In genomic region chr2:30792061-30792460, GRCm38 (mm10) we compare ENCODE assay signal across 18 mouse cellular contexts. TPM values are rescaled to one million over a fixed set of nuclear protein-coding genes. Genes with fewer than 3 reads are reported as not detected.
A peak's percentile ranks its signal among the peaks of the same experiment; 100 is the strongest.
DNase-seq lines count a peak whose midpoint lies in the region; ATAC-seq and TF ChIP-seq lines count a peak whose summit lies in the region.
"Had no signal": no experiment of that assay in that cellular context is flagged by ENCODE, and none has a peak within 500 bp of the region (broad histone marks: within the 10 kb centered on the region; RNA-seq: fewer than 3 reads in every experiment).

No protein-coding gene starts in this region.

- H3K27ac ChIP-seq in heart, embryonic 10.5 days, result 0 out of 2 replicates have a peak overlapping the region, but pooled peaks have one; percentile 19
- 0 out of 2 replicates have a peak overlapping the region, but pooled peaks have one; percentile 39 for H3K27ac ChIP-seq in kidney, embryonic 16.5 days (ENCODE audit: low read length)
- H3K27ac ChIP-seq in CH12.LX (ENCODE audit: insufficient read depth, low read depth), result no peak overlapping the region
- H3K27ac ChIP-seq in embryonic facial prominence, embryonic 10.5 days (replicated peaks), result peak overlapping the region; percentile 77
- H3K27ac ChIP-seq: forebrain, embryonic 12.5 days; heart, adult 2 months; hindbrain, embryonic 15.5 days had no signal

- dilution Hi-C loops in CH12.LX (cut with MboI; ENCODE audit: extremely low pct_ligation_motif_present, extremely low pct_unique_long_range_greater_than_20kb, low sequenced_read_pairs), result no loop called here

- no peak for DNase-seq in heart, embryonic 10.5 days (ENCODE audit: low spot score)
- DNase-seq in heart, adult 18-20 months, result no peak
- no peak for DNase-seq in kidney, adult 18-20 months
- DNase-seq in CH12.LX (ENCODE audit: extremely low read depth), result no peak
- DNase-seq in embryonic facial prominence, embryonic 10.5 days (ENCODE audit: low spot score), result no peak
- DNase-seq in spleen, adult 12 weeks (ENCODE audit: low spot score), result no peak
- DNase-seq: adrenal gland, adult 8-10 months; adrenal gland, postnatal 36 days; cerebellum, adult 2 months; gastrocnemius, postnatal 36 days; heart, adult 2 months; heart, postnatal 10 days; kidney, adult 11 months had no signal

- 82% methylated on average over 7 of the region's 7 CpGs for WGBS in heart, embryonic 10.5 days
- WGBS in kidney, embryonic 16.5 days, result 89% methylated on average over 7 of the region's 7 CpGs
- WGBS in embryonic facial prominence, embryonic 10.5 days, result 82% methylated on average over 7 of the region's 7 CpGs

- peaks cover 41% of the 10 kb centered on the region for H3K4me1 ChIP-seq in heart, embryonic 10.5 days
- peaks cover 41% of the 10 kb centered on the region for H3K4me1 ChIP-seq in kidney, embryonic 16.5 days (ENCODE audit: insufficient read depth, low read length)
- peaks cover 11 to 35% of the 10 kb centered on the region in 2 experiments for H3K4me1 ChIP-seq in CH12.LX (ENCODE audit: control insufficient read depth in 1 of 2, insufficient read depth in 2 of 2)
- peaks cover 55% of the 10 kb centered on the region for H3K4me1 ChIP-seq in embryonic facial prominence, embryonic 10.5 days

- H3K9me3 ChIP-seq in heart, embryonic 10.5 days, result no peaks in the 10 kb centered on the region
- H3K9me3 ChIP-seq in kidney, embryonic 16.5 days (ENCODE audit: low read length), result no peaks in the 10 kb centered on the region
- no peaks in the 10 kb centered on the region for H3K9me3 ChIP-seq in CH12.LX (replicated peaks; ENCODE audit: low read length)
- no peaks in the 10 kb centered on the region for H3K9me3 ChIP-seq in embryonic facial prominence, embryonic 10.5 days
- H3K9me3 ChIP-seq: forebrain, embryonic 12.5 days; G1E; hindbrain, embryonic 15.5 days had no signal

- no peaks in the 10 kb centered on the region for H3K79me2 ChIP-seq in CH12.LX (replicated peaks; ENCODE audit: control insufficient read depth, extremely low read depth, insufficient read depth, poor library complexity, severe bottlenecking)

- H3K36me3 ChIP-seq in heart, embryonic 10.5 days, result no peaks in the 10 kb centered on the region
- H3K36me3 ChIP-seq in kidney, embryonic 16.5 days (ENCODE audit: insufficient read depth, low read length), result no peaks in the 10 kb centered on the region
- H3K36me3 ChIP-seq in CH12.LX (replicated peaks in 1 of 2; ENCODE audit: control insufficient read depth in 1 of 2, insufficient read depth in 1 of 2, low read length in 1 of 2), result no peaks in the 10 kb centered on the region
- H3K36me3 ChIP-seq in embryonic facial prominence, embryonic 10.5 days (replicated peaks), result no peaks in the 10 kb centered on the region
- H3K36me3 ChIP-seq: forebrain, embryonic 12.5 days; G1E; hindbrain, embryonic 15.5 days had no signal

- TF ChIP-seq RAD21 in CH12.LX (IDR thresholded peaks at IDR 0.05; ENCODE audit: low read depth, low read length), result no peak

- no peak overlapping the region for H3K4me3 ChIP-seq in heart, embryonic 10.5 days
- H3K4me3 ChIP-seq in kidney, embryonic 16.5 days (ENCODE audit: low read length), result no peak overlapping the region
- H3K4me3 ChIP-seq in CH12.LX (replicated peaks in 1 of 3; ENCODE audit: low read depth in 2 of 3, low read length in 2 of 3, poor library complexity in 1 of 3), result no peak overlapping the region
- no peak overlapping the region for H3K4me3 ChIP-seq in embryonic facial prominence, embryonic 10.5 days
- H3K4me3 ChIP-seq: forebrain, embryonic 12.5 days; heart, adult 2 months; hindbrain, embryonic 15.5 days had no signal

- in situ Hi-C loops in CH12.LX (cut with MboI; ENCODE audit: low pct_ligation_motif_present, low pct_unique_long_range_greater_than_20kb, low sequenced_read_pairs), result loop anchor here (5.0 kb wide), 2 partner anchors 70 to 355 kb away; no protein-coding TSS in a partner anchor

- no peak overlapping the region for H3K4me2 ChIP-seq in kidney, embryonic 16.5 days (replicated peaks; ENCODE audit: low read depth, low read length)
- no peak overlapping the region for H3K4me2 ChIP-seq in CH12.LX (ENCODE audit: insufficient read depth, low read depth, poor library complexity, severe bottlenecking)
- H3K4me2 ChIP-seq: forebrain, embryonic 12.5 days; hindbrain, embryonic 15.5 days had no signal

- H3K9ac ChIP-seq in kidney, embryonic 16.5 days (replicated peaks; ENCODE audit: low read length), result no peak overlapping the region
- no peak overlapping the region for H3K9ac ChIP-seq in CH12.LX (ENCODE audit: insufficient read depth, low read depth)
- H3K9ac ChIP-seq: forebrain, embryonic 12.5 days; hindbrain, embryonic 15.5 days had no signal

- peaks cover 3% of the 10 kb centered on the region; the same call in 1 of the 2 replicates for H3K27me3 ChIP-seq in heart, embryonic 10.5 days (ENCODE audit: insufficient read depth, poor library complexity, severe bottlenecking)
- H3K27me3 ChIP-seq in kidney, embryonic 16.5 days (ENCODE audit: insufficient read depth, low read length), result no peaks in the 10 kb centered on the region
- H3K27me3 ChIP-seq in CH12.LX (replicated peaks), result peaks cover 11% of the 10 kb centered on the region
- 0 out of 2 replicates have a peak, but pooled peaks cover 7% of the 10 kb centered on the region for H3K27me3 ChIP-seq in embryonic facial prominence, embryonic 10.5 days (replicated peaks; ENCODE audit: low read depth, poor library complexity, severe bottlenecking)
- H3K27me3 ChIP-seq: forebrain, embryonic 12.5 days; hindbrain, embryonic 15.5 days had no signal

- ATAC-seq in kidney, embryonic 16.5 days (ENCODE audit: low FRiP score, low TSS enrichment), result no peak

- TF ChIP-seq EP300 in CH12.LX (IDR thresholded peaks at IDR 0.05; ENCODE audit: low read length), result 0 out of 2 replicates have a peak, but pooled peaks have one; percentile 15

- TF ChIP-seq CTCF in CH12.LX (conservative IDR thresholded peaks at IDR 0.05 in 1 of 2, IDR thresholded peaks at IDR 0.05 in 1 of 2; ENCODE audit: low read depth in 2 of 2, low read length in 2 of 2), result no peak

- no peak for TF ChIP-seq POLR2A in CH12.LX (IDR thresholded peaks at IDR 0.05; ENCODE audit: low read depth, low read length)

TF ChIP-seq in CH12.LX, 34 proteins besides CTCF, POLR2A, EP300 and RAD21:
- TF ChIP-seq TBP (conservative IDR thresholded peaks at IDR 0.05; ENCODE audit: low read depth, low read length) (no peak), SMC3 (IDR thresholded peaks at IDR 0.05; ENCODE audit: low read depth, low read length) (no peak), PAX5 (IDR thresholded peaks at IDR 0.05; ENCODE audit: low read length) (no peak), ZC3H11A (IDR thresholded peaks at IDR 0.05; ENCODE audit: low read depth, low read length) (no peak), ZKSCAN1 (IDR thresholded peaks at IDR 0.05; ENCODE audit: borderline replicate concordance, low read depth, low read length) (no peak), NRF1 (IDR thresholded peaks at IDR 0.05; ENCODE audit: low read depth, low read length) (no peak), TCF12 (IDR thresholded peaks at IDR 0.05; ENCODE audit: low read depth, low read length) (no peak), ZNF384 (IDR thresholded peaks at IDR 0.05; ENCODE audit: low read depth, low read length) (no peak), MAZ (IDR thresholded peaks at IDR 0.05; ENCODE audit: low read depth, low read length) (no peak), IRF4 (IDR thresholded peaks at IDR 0.05; ENCODE audit: low read depth, low read length) (no peak)

RNA-seq across cellular contexts. Expression of gene 1700001O22Rik, which starts 11.4 kb away (rescaled TPM):
- polyA plus RNA-seq in heart, embryonic 10.5 days (2016; fragmentation: Nextera tagmentation; extraction: Ambion mirVana), result 1.3 and 1.8 TPM in 2 replicates
- under 1 TPM; 0.49 to 0.74 TPM for total RNA-seq in heart, adult 18-20 months (2021)
- polyA plus RNA-seq in kidney, embryonic 16.5 days (2015; fragmentation: Nextera tagmentation; extraction: Ambion mirVana), result 5.1 and 5.2 TPM in 2 replicates
- total RNA-seq in CH12.LX (2012; rRNA removed) (not detected in 2 replicates), CH12.LX (2014; rRNA removed) (not detected in 2 replicates)
- not detected in 2 replicates for polyA plus RNA-seq in CH12.LX (2012; ENCODE audit: insufficient read length, low read depth)
- 2.4 and 3.1 TPM in 2 replicates for polyA plus RNA-seq in embryonic facial prominence, embryonic 10.5 days (2016; fragmentation: Nextera tagmentation; extraction: Ambion mirVana)
- polyA plus RNA-seq: G1E had no signal

RNA-seq across cellular contexts. Expression of gene Ntmt1, which starts 15.6 kb away (rescaled TPM):
- 102 and 116 TPM in 2 replicates for polyA plus RNA-seq in heart, embryonic 10.5 days (2016; fragmentation: Nextera tagmentation; extraction: Ambion mirVana)
- 10 to 100 TPM; 22.6 to 29.2 TPM for total RNA-seq in heart, adult 18-20 months (2021)
- polyA plus RNA-seq in kidney, embryonic 16.5 days (2015; fragmentation: Nextera tagmentation; extraction: Ambion mirVana), result 92.9 and 94.9 TPM in 2 replicates
- total RNA-seq in CH12.LX (2012; rRNA removed), result 66.1 and 71.4 TPM in 2 replicates
- 50.4 and 51.4 TPM in 2 replicates for total RNA-seq in CH12.LX (2014; rRNA removed)
- polyA plus RNA-seq in CH12.LX (2012; ENCODE audit: insufficient read length, low read depth), result 43.3 and 47.9 TPM in 2 replicates
- 134 and 135 TPM in 2 replicates for polyA plus RNA-seq in embryonic facial prominence, embryonic 10.5 days (2016; fragmentation: Nextera tagmentation; extraction: Ambion mirVana)

RNA-seq across cellular contexts. Expression of gene Asb6, which starts 38.1 kb away (rescaled TPM):
- polyA plus RNA-seq in heart, embryonic 10.5 days (2016; fragmentation: Nextera tagmentation; extraction: Ambion mirVana), result 31.3 and 40.1 TPM in 2 replicates
- total RNA-seq in heart, adult 18-20 months (2021), result 1 to 10 TPM; 6.6 to 7.4 TPM
- 39.0 and 42.7 TPM in 2 replicates for polyA plus RNA-seq in kidney, embryonic 16.5 days (2015; fragmentation: Nextera tagmentation; extraction: Ambion mirVana)
- total RNA-seq in CH12.LX (2012; rRNA removed), result 23.7 and 31.4 TPM in 2 replicates
- total RNA-seq in CH12.LX (2014; rRNA removed), result 21.9 and 22.6 TPM in 2 replicates
- 30.0 and 31.1 TPM in 2 replicates for polyA plus RNA-seq in CH12.LX (2012; ENCODE audit: insufficient read length, low read depth)
- polyA plus RNA-seq in embryonic facial prominence, embryonic 10.5 days (2016; fragmentation: Nextera tagmentation; extraction: Ambion mirVana), result 53.9 and 56.0 TPM in 2 replicates

RNA-seq across cellular contexts. Expression of gene Prrx2, which starts 42.7 kb away (rescaled TPM):
- 49.1 and 73.9 TPM in 2 replicates for polyA plus RNA-seq in heart, embryonic 10.5 days (2016; fragmentation: Nextera tagmentation; extraction: Ambion mirVana)
- total RNA-seq in heart, adult 18-20 months (2021), result 1 to 10 TPM in 1 of 2 experiments, under 1 TPM in 1; 0.92 to 1.5 TPM
- polyA plus RNA-seq in kidney, embryonic 16.5 days (2015; fragmentation: Nextera tagmentation; extraction: Ambion mirVana), result 7.7 and 8.0 TPM in 2 replicates
- not detected in 2 replicates for total RNA-seq in CH12.LX (2012; rRNA removed)
- total RNA-seq in CH12.LX (2014; rRNA removed), result not detected in 2 replicates
- not detected in 2 replicates for polyA plus RNA-seq in CH12.LX (2012; ENCODE audit: insufficient read length, low read depth)
- polyA plus RNA-seq in embryonic facial prominence, embryonic 10.5 days (2016; fragmentation: Nextera tagmentation; extraction: Ambion mirVana), result 87.6 and 94.6 TPM in 2 replicates
- total RNA-seq: G1E; hematopoietic stem cell, adult 5-6 weeks had no signal
- polyA plus RNA-seq: G1E had no signal
